ENCODE assay signal across 21 mouse cellular contexts in the genomic region with DNA sequence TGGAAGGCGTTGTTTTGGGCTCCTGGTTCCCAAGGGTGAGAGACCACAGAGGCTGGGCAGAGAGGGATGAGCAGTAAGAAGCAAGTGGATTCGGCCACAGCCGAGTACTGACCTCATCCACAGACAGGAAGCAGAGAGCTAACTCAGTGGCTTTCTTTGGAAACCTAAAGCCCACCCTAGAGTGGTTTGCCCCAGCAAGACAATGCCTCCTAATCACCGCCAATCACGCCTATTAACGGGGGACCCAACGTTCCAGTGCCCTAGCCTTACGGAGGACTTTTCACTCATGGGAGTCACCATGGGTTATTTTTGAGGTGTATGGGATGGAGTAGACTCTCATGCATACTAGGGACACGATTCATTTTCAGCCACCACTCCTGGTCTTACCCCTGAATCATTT. TPM values are rescaled to one million over a fixed set of nuclear protein-coding genes. Genes with fewer than 3 reads are reported as not detected.
"Had no signal": no experiment of that assay in that cellular context is flagged by ENCODE, and none has a peak within 500 bp of the region (broad histone marks: within the 10 kb centered on the region; RNA-seq: fewer than 3 reads in every experiment).

No protein-coding gene starts in this region.

- H3K9ac ChIP-seq: liver, embryonic 15.5 days; lung, embryonic 14.5 days; midbrain, embryonic 13.5 days; midbrain, embryonic 15.5 days; neural tube, embryonic 12.5 days; stomach, embryonic 15.5 days had no signal

- H3K4me1 ChIP-seq: liver, embryonic 15.5 days; midbrain, embryonic 13.5 days; midbrain, embryonic 15.5 days; neural tube, embryonic 12.5 days; stomach, embryonic 15.5 days had no signal

- DNase-seq: lung, adult 18-20 months; lung, embryonic 14.5 days; lung, postnatal 10 days; right cerebral cortex, postnatal 25 days; right cerebral cortex, postnatal 4 days; spleen, adult 18-20 months; thymus, adult 2 months; thymus, postnatal 25 days; thymus, postnatal 4 days had no signal

- H3K4me2 ChIP-seq: liver, embryonic 15.5 days; lung, embryonic 14.5 days; midbrain, embryonic 11.5 days; midbrain, embryonic 13.5 days; midbrain, embryonic 15.5 days; neural tube, embryonic 12.5 days; stomach, embryonic 15.5 days had no signal

- H3K4me3 ChIP-seq: liver, embryonic 15.5 days; megakaryocyte, embryonic 14.5 days; midbrain, embryonic 13.5 days; midbrain, embryonic 15.5 days; neural tube, embryonic 12.5 days; stomach, embryonic 15.5 days had no signal

- H3K27me3 ChIP-seq: liver, embryonic 15.5 days; megakaryocyte, embryonic 14.5 days; midbrain, embryonic 13.5 days; midbrain, embryonic 15.5 days; neural tube, embryonic 12.5 days; stomach, embryonic 15.5 days had no signal

- H3K27ac ChIP-seq: liver, embryonic 15.5 days; macrophage; midbrain, embryonic 13.5 days; midbrain, embryonic 15.5 days; neural tube, embryonic 12.5 days; stomach, embryonic 15.5 days; stomach, postnatal 0 days had no signal

- ATAC-seq: midbrain, embryonic 13.5 days; midbrain, embryonic 15.5 days had no signal

- H3K9me3 ChIP-seq: liver, embryonic 15.5 days; megakaryocyte, embryonic 14.5 days; midbrain, embryonic 13.5 days; midbrain, embryonic 15.5 days; neural tube, embryonic 12.5 days; stomach, embryonic 15.5 days had no signal

RNA-seq across cellular contexts. Expression of a gene that starts 7.6 kb away (rescaled TPM):
- total RNA-seq: midbrain, postnatal 0 days had no signal
- polyA plus RNA-seq: macrophage; midbrain, embryonic 11.5 days; neural tube, embryonic 12.5 days; small intestine, adult 2 months; stomach, postnatal 0 days; urinary bladder, adult 2 months had no signal
